Mouse (Mus musculus) naive thymus-derived CD4-positive, alpha-beta T cell, adult 2 months (primary cell): ENCODE data around the gene Crip2.
A peak's percentile ranks its signal among the peaks of the same experiment; 100 is the strongest.

Source experiments
- DNase-seq: peaks from one replicate; pipeline ENCODE4 v3.0.0-alpha.2; 2011; ENCODE audit warnings: low read depth

Crip2 gene

DNA sequence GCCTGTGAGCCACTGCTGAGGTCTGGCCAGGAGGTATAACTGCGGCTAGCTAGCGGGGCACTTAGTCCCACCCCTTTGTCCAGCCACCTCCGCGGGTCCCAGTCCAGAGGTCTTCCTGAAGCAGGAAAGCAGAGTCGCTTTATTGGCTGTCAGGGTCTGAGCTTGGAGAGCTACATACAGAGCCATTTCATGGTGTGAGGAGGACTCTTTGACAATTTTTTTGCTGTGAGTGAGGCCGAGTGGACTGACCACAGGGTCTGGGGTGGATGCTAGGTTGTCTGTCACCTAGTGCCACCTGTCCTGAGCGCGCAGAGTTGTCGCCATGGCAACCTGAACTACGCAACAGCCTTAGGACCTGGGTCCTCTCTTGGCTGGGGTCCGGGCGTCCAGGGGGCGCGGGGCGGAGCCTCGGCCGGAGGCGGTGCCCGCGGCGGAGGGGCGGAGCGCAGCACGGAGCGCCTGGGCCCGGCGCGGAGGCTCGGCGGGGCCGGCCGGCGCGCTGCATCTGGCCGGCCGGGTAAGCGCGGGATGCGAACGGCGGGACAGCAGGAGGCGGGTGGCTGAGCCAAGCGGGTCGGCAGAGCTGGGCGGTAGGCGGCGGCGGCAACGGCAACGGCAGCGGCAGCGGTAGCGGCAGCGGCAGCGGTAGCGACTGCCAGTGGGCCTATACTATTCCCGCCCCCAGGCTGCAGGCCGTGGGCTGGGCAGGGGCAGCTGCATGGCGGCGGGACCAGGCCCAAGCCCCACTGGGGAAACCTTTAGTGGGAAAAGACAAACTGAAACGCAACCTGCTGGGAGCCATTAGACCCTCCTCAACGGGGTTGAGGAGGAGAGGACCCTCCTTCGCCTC lies 45.6 kb downstream of the Crip2 start, which contains the start of gene Tmem121:
TSS of gene Tmem121 (plus strand) at position 489 of the 850 bp plus-strand sequence.
- DNase-seq, result peak; percentile 33

DNA sequence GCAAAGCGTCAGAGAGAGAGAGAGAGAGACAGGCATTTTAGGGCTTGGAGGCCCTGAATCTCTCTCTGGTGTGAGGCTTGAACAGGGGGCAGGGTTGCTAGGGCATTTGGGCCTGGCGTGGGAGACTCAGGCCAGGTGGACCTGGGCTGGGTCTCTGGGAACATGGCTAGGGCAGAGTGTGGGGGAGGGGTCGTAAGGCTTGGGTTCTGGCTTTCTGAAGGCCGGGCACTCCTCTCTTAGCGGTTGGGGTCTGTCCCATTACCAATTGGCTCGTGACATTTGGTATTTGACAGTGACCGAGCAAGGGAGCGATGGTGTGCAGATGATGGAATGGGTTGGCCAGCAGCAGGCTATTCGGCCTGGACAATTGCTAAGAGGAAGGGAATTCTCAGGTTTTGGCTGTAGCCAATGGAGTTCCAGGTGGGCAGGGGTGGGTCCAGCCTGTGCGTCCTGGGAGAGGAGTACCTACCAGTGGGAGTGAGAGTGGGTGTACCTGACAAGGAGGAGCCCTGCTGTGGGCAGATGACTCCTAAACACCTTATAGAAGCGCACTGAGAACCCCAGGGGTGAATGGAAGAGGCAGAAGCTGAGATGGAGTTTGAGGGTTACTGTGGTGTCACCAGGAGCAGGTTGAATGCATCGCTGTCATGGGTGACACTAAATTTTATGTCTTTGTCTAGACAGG lies 46.4 kb downstream of the Crip2 start:
- no peak for DNase-seq

DNA sequence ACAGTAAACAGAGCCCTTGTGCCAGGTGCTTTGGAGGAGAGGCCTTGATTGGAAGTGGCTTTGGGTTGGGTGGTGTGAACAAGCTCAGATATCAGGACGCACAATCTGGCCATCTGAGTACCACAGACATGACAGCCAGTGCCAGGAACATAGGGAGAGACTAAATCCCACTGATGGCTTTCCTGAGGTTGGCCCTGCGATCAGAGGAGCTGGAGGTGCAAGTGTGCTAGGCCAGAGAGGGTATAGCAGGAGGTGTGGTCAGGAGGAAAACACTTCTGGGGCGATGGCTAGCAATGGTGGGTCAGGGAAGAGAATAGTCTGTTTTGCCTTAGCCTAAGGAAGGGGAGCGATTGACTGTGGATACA lies 47.0 kb downstream of the Crip2 start:
- peak; percentile 21 for DNase-seq

DNA sequence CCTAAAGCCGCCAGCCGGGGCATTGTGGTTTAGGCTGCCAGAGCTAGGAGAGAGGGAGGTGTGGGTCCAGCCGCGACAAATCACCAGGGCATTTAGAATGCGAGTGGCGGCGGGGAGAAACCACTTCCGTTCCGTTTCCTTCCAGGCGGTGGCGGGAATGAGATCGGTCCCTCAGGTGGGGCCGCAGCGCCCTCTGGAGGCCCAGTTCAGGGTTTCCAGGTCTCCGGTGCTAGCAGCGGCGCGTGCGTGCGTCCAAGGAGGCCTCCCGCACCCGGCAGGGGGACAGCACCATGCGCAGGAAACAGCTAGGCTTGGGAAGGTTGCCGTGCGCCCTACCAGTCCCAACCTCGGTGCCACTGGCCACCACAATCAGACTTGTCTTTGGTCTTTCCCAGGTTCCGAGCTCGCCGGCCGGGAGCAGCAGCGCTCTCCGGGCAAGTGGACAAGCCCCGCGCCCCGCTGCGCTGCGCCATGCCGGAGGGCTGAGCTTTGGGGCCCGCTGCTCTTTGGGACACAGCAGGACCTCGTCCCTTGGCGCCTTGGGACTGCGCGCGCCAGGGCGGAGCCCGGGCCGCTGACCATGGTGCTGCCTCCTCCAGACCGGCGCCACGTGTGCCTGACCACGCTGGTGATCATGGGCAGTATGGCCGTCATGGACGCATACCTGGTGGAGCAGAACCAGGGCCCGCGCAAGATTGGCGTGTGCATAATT lies 47.7 kb downstream of the Crip2 start:
- DNase-seq, result peak; percentile 85

DNA sequence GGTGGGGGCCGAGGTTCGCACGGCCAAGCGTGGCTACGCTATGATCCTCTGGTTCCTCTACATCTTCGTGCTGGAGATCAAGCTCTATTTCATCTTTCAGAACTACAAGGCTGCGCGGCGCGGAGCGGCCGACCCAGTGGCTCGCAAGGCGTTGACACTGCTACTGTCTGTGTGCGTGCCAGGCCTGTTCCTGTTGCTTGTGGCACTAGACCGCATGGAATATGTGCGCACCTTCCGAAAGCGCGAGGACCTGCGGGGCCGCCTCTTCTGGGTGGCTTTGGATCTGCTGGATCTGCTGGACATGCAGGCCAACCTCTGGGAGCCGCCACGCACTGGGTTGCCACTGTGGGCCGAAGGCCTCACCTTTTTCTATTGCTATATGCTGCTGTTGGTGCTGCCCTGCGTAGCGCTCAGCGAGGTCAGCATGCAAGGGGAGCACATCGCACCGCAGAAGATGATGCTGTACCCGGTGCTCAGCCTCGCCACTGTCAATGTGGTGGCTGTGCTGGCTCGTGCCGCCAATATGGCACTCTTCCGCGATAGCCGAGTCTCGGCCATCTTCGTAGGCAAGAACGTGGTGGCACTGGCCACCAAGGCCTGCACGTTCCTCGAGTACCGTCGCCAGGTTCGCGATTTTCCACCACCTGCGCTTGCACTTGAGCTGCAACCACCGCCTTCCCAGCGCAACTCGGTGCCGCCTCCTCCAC lies 48.5 kb downstream of the Crip2 start:
- DNase-seq, result no peak

DNA sequence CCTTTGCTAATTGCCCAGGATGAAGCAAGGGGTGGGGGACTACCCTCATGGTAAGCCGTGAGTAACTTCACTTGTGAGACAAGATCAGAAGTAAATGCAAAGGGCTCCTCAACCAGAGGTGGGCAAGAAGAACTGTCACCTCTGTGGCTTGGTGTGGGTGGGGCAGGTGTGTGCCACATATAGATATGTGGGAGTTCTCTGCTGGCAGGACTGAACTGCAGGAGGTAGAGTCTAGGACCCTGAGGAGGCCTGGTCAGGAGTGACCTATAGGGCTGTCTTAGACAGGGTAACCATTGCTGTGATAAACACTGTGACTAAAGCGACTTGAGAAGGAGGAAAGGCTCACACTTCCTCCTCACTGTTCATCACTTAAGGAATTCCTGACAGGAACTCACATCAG lies 53.4 kb downstream of the Crip2 start:
- DNase-seq, result no peak
